ENCODE assay signal across 7 mouse cellular contexts in genomic region chr14:55584702-55585565, GRCm38 (mm10). TPM values are rescaled to one million over a fixed set of nuclear protein-coding genes. Genes with fewer than 3 reads are reported as not detected.
DNase-seq lines count a peak whose midpoint lies in the region; ATAC-seq lines count a peak whose summit lies in the region.

Gene Emc9 (minus strand): TSS chr14:55585302.

- H3K27ac ChIP-seq in intestine, embryonic 15.5 days = peak within 1 kb of the TSS; percentile 62

- H3K4me3 ChIP-seq in intestine, embryonic 15.5 days (replicated peaks) = peak within 1 kb of the TSS; percentile 56

- peak; percentile 93 for ATAC-seq in intestine, embryonic 15.5 days

- H3K36me3 ChIP-seq in intestine, embryonic 15.5 days = peaks cover 13% of the 10 kb centered on the region

- H3K4me1 ChIP-seq in intestine, embryonic 15.5 days (replicated peaks) = peaks cover 14% of the 10 kb centered on the region

- no peaks in the 10 kb centered on the region for H3K27me3 ChIP-seq in intestine, embryonic 15.5 days (replicated peaks)

- intact Hi-C loops in left cerebral cortex, postnatal 36 days (cut with DNase I) = no loop called here

- H3K9ac ChIP-seq in intestine, embryonic 15.5 days = peak within 1 kb of the TSS; percentile 53

- WGBS in intestine, embryonic 15.5 days = 4% methylated on average over 43 of the region's 43 CpGs

- DNase-seq in adrenal gland, adult 8-10 months = peak; percentile 84
- peak; percentile 79 for DNase-seq in embryo, embryonic 11 days
- peak; percentile 52 to 69 for DNase-seq in gastrocnemius, postnatal 4 days (ENCODE audit: low spot score in 2 of 2)
- DNase-seq in left cerebral cortex, postnatal 36 days (ENCODE audit: low spot score in 2 of 2) = peak; percentile 57 to 73
- DNase-seq in mesoderm, embryonic 11.5 days (ENCODE audit: low read depth, low spot score) = peak; percentile 51
- DNase-seq in right cerebral cortex, postnatal 4 days = peak; percentile 46

- peak within 1 kb of the TSS; percentile 93 for H3K4me2 ChIP-seq in intestine, embryonic 15.5 days (replicated peaks)

- H3K9me3 ChIP-seq in intestine, embryonic 15.5 days = no peaks in the 10 kb centered on the region

RNA-seq across cellular contexts. Expression of gene Emc9, which starts in this region (rescaled TPM):
- total RNA-seq in adrenal gland, adult 8-10 months (2022) = 10 to 100 TPM; 47.3 to 50.6 (median 49.7) TPM
- 10 to 100 TPM; 49.1 to 53.6 TPM for total RNA-seq in gastrocnemius, postnatal 4 days (2021)
- 9.6 and 11.6 TPM in 2 replicates for polyA plus RNA-seq in intestine, embryonic 15.5 days (2015; fragmentation: Nextera tagmentation; extraction: Ambion mirVana)
- total RNA-seq in left cerebral cortex, postnatal 36 days (2021) = 10 to 100 TPM; 49.0 to 52.7 TPM

Comparison
In these comparisons a context has a peak if more than half of its experiments do, and no peak if none do; other contexts are left out.
1. Peak in every context shown above with its lines: DNase-seq, ATAC-seq, H3K4me3 ChIP-seq and H3K27ac ChIP-seq.